Mouse (Mus musculus): ENCODE measurements around the gene Tmem79. TPM values are rescaled to one million over a fixed set of nuclear protein-coding genes. Genes with fewer than 3 reads are reported as not detected.

Tmem79 gene
- polyA plus RNA-seq, 2 experiments: 0.70 to 1.0 TPM

DNA sequence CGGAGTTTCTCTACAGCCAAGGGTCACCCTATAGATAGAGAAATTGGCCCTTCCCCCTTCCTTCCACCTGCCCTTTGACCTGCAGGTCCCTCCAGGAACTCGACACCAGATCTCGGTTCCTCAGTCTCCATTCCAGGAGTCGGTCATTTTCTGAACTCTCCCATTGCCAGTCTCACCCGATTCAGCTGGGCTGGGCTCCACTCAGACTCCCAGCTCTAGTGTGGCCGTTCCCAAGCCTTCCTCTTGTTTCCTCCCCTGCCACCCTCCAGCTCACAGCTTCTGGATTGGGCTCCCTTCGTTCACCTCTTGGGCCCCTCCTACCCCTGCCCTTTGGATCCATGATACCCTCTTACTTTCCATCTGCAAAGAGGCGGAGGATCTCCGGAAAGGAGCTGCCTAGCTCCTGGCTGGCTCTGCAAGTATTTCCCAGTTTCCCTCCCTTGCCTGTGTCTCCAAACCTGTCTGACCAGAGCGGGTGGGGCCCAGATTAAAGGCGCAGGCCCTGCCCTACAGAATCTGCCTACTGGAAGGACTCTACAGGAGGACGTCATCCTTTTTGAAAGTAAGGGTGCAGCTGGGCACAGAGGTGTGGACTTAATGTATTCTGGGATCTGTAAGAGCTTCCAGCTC lies 1.8 kb downstream of the Tmem79 start:
- H3K4me1 ChIP-seq (replicated peaks; ENCODE audit: control insufficient read depth in 2 of 2, insufficient read depth in 2 of 2, low read length in 1 of 2): peaks cover 32% of the 10 kb centered on the region in 2 experiments
- H3K27ac ChIP-seq: peak overlapping the region; percentile 97
- peak overlapping the region; percentile 86 for H3K9ac ChIP-seq (replicated peaks)
- peak overlapping the region in 1 of 2 experiments; percentile 78; a peak in 2 of 4 replicates for H3K4me3 ChIP-seq (ENCODE audit: insufficient read depth in 1 of 2, low read depth in 2 of 2, low read length in 2 of 2)
- no peaks in the 10 kb centered on the region for H3K36me3 ChIP-seq (replicated peaks; ENCODE audit: control insufficient read depth, insufficient read depth, low read depth)
- H3K4me2 ChIP-seq (ENCODE audit: low read depth): peak overlapping the region; percentile 94
- TF ChIP-seq CTCF (IDR thresholded peaks at IDR 0.05; ENCODE audit: low read depth): no peak
- no peak for TF ChIP-seq EP300 (IDR thresholded peaks at IDR 0.05; ENCODE audit: low read depth)
- no peak for ATAC-seq (ENCODE audit: insufficient read depth)
- no peaks in the 10 kb centered on the region for H3K9me3 ChIP-seq (ENCODE audit: control insufficient read depth, low read length)
- peak in 1 of 3 experiments; percentile 47 for DNase-seq (ENCODE audit: low read depth in 3 of 3, low spot score in 3 of 3)
- H3K27me3 ChIP-seq (ENCODE audit: control insufficient read depth, insufficient read depth, low read length): no peaks in the 10 kb centered on the region
- 54% methylated on average over 12 of the region's 12 CpGs for WGBS (ENCODE audit: insufficient replicate concordance)

DNA sequence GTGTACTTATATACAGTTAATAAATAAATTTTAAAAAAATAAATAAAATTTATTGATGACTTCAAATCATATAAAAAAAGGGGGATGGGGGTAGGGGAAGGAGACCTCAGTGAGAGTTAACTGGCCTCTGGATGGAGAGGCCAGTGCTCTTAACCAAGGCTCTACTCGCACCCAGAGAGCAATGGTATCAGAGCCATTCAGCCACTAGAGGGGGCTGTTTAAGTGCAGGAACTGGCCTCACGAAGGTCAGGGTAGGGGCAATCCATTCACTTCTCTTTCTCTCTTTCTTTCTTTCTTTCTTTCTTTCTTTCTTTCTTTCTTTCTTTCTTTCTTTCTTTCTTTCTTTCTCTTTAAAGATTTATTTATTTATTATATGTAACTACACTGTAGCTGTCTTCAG lies 4.7 kb downstream of the Tmem79 start:
- no peaks in the 10 kb centered on the region for H3K36me3 ChIP-seq (replicated peaks; ENCODE audit: control insufficient read depth, insufficient read depth, low read depth)
- H3K4me1 ChIP-seq (replicated peaks; ENCODE audit: control insufficient read depth in 2 of 2, insufficient read depth in 2 of 2, low read length in 1 of 2): peaks cover 11 to 14% of the 10 kb centered on the region in 2 experiments
- H3K27ac ChIP-seq: no peak overlapping the region
- peak; percentile 56 to 60 (median 57) for DNase-seq (ENCODE audit: low read depth in 3 of 3, low spot score in 3 of 3)
- no peak for ATAC-seq (ENCODE audit: insufficient read depth)
- WGBS (ENCODE audit: insufficient replicate concordance): 15% methylated on average over 2 of the region's 2 CpGs
- H3K4me3 ChIP-seq (ENCODE audit: insufficient read depth in 1 of 2, low read depth in 2 of 2, low read length in 2 of 2): no peak overlapping the region
- H3K9ac ChIP-seq (replicated peaks): no peak overlapping the region
- TF ChIP-seq CTCF (IDR thresholded peaks at IDR 0.05; ENCODE audit: low read depth): peak; percentile 91
- TF ChIP-seq EP300 (IDR thresholded peaks at IDR 0.05; ENCODE audit: low read depth): no peak
- H3K9me3 ChIP-seq (ENCODE audit: control insufficient read depth, low read length): no peaks in the 10 kb centered on the region
- H3K27me3 ChIP-seq (ENCODE audit: control insufficient read depth, insufficient read depth, low read length): no peaks in the 10 kb centered on the region
- H3K4me2 ChIP-seq (ENCODE audit: low read depth): no peak overlapping the region

DNA sequence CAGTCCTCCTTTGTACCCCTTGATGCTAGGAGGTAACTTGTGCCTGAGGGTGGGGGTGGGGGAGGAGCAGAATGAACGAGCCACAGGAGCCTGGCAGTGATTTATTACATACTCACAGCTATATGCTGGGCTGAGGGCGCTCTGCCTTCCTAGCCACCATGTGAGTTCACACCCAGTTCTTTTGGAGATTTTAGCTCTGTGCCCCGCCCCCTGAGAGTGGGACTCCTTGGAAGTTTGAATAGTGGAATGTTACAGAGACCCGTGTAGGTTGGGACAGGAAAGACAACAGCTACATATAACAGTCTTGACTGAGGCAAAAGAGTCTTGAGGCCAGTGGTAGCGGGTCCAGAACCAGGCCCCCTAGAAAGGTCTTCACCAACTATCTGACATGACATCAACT lies 7.0 kb downstream of the Tmem79 start:
- Histone ChIP-seq H3K4me2 (ENCODE audit: low read depth) (no peak overlapping the region), H3K4me3 (ENCODE audit: insufficient read depth in 1 of 2, low read depth in 2 of 2, low read length in 2 of 2) (no peak overlapping the region), H3K27ac (no peak overlapping the region), H3K9ac (replicated peaks) (no peak overlapping the region), H3K9me3 (ENCODE audit: control insufficient read depth, low read length) (no peaks in the 10 kb centered on the region), H3K4me1 (replicated peaks; ENCODE audit: control insufficient read depth in 2 of 2, insufficient read depth in 2 of 2, low read length in 1 of 2) (peaks cover 0 to 8% of the 10 kb centered on the region in 2 experiments; a peak in 3 of 4 replicates), H3K27me3 (ENCODE audit: control insufficient read depth, insufficient read depth, low read length) (no peaks in the 10 kb centered on the region), H3K36me3 (replicated peaks; ENCODE audit: control insufficient read depth, insufficient read depth, low read depth) (no peaks in the 10 kb centered on the region)
- DNase-seq (ENCODE audit: low read depth in 3 of 3, low spot score in 3 of 3): no peak
- no peak for ATAC-seq (ENCODE audit: insufficient read depth)
- TF ChIP-seq EP300 (IDR thresholded peaks at IDR 0.05; ENCODE audit: low read depth): no peak
- WGBS (ENCODE audit: insufficient replicate concordance): 67% methylated on average over 5 of the region's 5 CpGs

DNA sequence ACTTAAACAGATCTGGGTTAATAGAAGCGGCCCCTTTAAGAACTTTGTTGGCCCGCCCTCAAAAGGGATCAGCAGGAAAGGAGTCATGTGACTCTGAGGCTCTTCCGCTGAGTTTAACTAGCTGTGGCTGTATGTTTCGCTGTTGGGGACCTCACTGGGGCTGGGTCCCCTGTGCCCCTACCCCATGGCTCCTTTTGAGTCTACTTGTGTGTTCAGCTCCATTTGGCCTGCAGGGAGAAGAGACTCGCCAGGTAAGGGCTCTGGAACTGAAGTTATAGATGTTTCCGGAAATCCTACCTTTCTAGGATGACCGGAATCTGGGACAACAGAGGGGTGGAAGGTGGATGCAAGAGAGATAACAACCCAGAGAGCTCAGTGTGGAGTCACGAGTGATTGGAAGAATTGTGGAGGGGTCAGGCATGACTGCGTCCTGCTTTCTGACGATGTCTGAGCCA lies 11.0 kb downstream of the Tmem79 start, which contains the start of gene Glmp:
Gene Glmp, plus strand, starts transcription at position 73 of the 455 bp plus-strand sequence.
- 2% methylated on average over 10 of the region's 10 CpGs for WGBS (ENCODE audit: insufficient replicate concordance)
- H3K4me1 ChIP-seq (replicated peaks; ENCODE audit: control insufficient read depth in 2 of 2, insufficient read depth in 2 of 2, low read length in 1 of 2): peaks cover 0 to 6% of the 10 kb centered on the region in 2 experiments; a peak in 3 of 4 replicates

DNA sequence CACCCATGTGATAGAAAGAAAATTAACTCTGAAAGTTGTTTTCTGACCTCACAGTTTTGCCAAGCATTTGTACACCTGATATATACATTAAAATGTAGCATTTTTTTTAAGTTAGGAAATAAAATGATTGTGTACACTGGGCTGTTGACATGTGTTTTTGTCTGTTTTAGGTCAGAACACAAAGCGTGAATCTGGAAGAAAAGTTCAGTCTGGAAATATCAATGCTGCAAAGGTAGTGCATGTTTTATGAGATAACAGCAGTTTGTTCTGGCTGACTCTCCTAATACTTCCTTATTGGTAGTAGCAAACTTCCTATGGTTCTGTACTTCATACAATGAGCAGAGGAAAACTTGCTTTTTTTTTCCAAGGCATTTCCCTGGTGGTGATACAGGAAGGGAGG lies 36.8 kb downstream of the Tmem79 start:
- no peak for DNase-seq (ENCODE audit: low read depth in 3 of 3, low spot score in 3 of 3)
- H3K4me2 ChIP-seq (ENCODE audit: low read depth): peak overlapping the region; percentile 98
- peaks cover 38% of the 10 kb centered on the region for H3K36me3 ChIP-seq (replicated peaks; ENCODE audit: control insufficient read depth, insufficient read depth, low read depth)
- TF ChIP-seq CTCF (IDR thresholded peaks at IDR 0.05; ENCODE audit: low read depth) (no peak), EP300 (IDR thresholded peaks at IDR 0.05; ENCODE audit: low read depth) (no peak)
- ATAC-seq (ENCODE audit: insufficient read depth): no peak
- 16% methylated on average over 1 of the region's 1 CpGs for WGBS (ENCODE audit: insufficient replicate concordance)
- H3K9ac ChIP-seq (replicated peaks): no peak overlapping the region
- H3K27me3 ChIP-seq (ENCODE audit: control insufficient read depth, insufficient read depth, low read length): no peaks in the 10 kb centered on the region
- peaks cover 14 to 24% of the 10 kb centered on the region in 2 experiments for H3K4me1 ChIP-seq (replicated peaks; ENCODE audit: control insufficient read depth in 2 of 2, insufficient read depth in 2 of 2, low read length in 1 of 2)
- no peaks in the 10 kb centered on the region for H3K9me3 ChIP-seq (ENCODE audit: control insufficient read depth, low read length)
- no peak overlapping the region for H3K27ac ChIP-seq
- no peak overlapping the region; a peak in 1 of 4 replicates for H3K4me3 ChIP-seq (ENCODE audit: insufficient read depth in 1 of 2, low read depth in 2 of 2, low read length in 2 of 2)

More for the DNA sequence above, 11.0 kb downstream of the Tmem79 start, which contains the start of gene Glmp:
- peak within 1 kb of the TSS; percentile 80 to 97 for H3K4me3 ChIP-seq (ENCODE audit: insufficient read depth in 1 of 2, low read depth in 2 of 2, low read length in 2 of 2)
- peaks cover 25% of the 10 kb centered on the region for H3K36me3 ChIP-seq (replicated peaks; ENCODE audit: control insufficient read depth, insufficient read depth, low read depth)
- no peaks in the 10 kb centered on the region for H3K9me3 ChIP-seq (ENCODE audit: control insufficient read depth, low read length)
- ATAC-seq (ENCODE audit: insufficient read depth): peak; percentile 79
- peak; percentile 60 to 63 (median 60) for DNase-seq (ENCODE audit: low read depth in 3 of 3, low spot score in 3 of 3)
- H3K27me3 ChIP-seq (ENCODE audit: control insufficient read depth, insufficient read depth, low read length): no peaks in the 10 kb centered on the region
- no peak for TF ChIP-seq CTCF (IDR thresholded peaks at IDR 0.05; ENCODE audit: low read depth)
- no peak for TF ChIP-seq EP300 (IDR thresholded peaks at IDR 0.05; ENCODE audit: low read depth)
- H3K4me2 ChIP-seq (ENCODE audit: low read depth): peak within 1 kb of the TSS; percentile 80
- H3K9ac ChIP-seq (replicated peaks): peak within 1 kb of the TSS; percentile 83
- peak within 1 kb of the TSS; percentile 42 for H3K27ac ChIP-seq

All from liver, embryonic 14.5 days (tissue).